Mouse (Mus musculus): ENCODE data around the gene Has3.

DNA sequence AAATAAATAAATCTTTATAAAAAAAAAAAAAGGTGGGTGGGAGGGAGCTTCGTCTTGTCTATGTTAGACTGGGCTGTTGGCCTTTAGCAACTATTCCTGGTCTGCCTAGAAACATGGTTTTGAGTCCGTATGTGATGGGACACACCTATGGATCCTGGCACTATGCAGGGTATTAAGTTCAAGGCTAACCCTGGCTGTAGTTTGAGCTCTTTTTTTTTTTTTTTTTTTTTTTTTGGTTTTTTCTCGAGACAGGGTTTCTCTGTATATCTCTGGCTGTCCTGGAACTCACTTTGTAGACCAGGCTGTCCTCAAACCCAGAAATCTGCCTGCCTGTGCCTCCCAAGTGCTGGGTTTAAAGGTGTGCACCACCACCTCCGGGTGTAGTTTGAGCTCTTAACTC, 54.0 kb downstream of the Has3 start:
- TF ChIP-seq CTCF (conservative IDR thresholded peaks at IDR 0.05; ENCODE audit: insufficient read depth, insufficient read length, low read depth, low read length): no peak
- TF ChIP-seq POLR2A (IDR thresholded peaks at IDR 0.05; ENCODE audit: low read depth, low read length): no peak
